Mouse (Mus musculus): ENCODE results near the gene Pigz.

GRCm38 (mm10) chr16:31944698-31945255 lies 11.1 kb downstream of the Pigz start:
- no peak for TF ChIP-seq MAFK (IDR thresholded peaks at IDR 0.05; ENCODE audit: insufficient replicate concordance, low read length)
- TF ChIP-seq HCFC1 (IDR thresholded peaks at IDR 0.05; ENCODE audit: low read depth, low read length), result no peak
- no peak for TF ChIP-seq MYC (IDR thresholded peaks at IDR 0.05; ENCODE audit: low read depth, low read length)
- no peak for TF ChIP-seq ETS1 (conservative IDR thresholded peaks at IDR 0.05; ENCODE audit: low read depth, low read length)
- TF ChIP-seq CTCF (conservative IDR thresholded peaks at IDR 0.05 in 1 of 2, IDR thresholded peaks at IDR 0.05 in 1 of 2; ENCODE audit: low read depth in 2 of 2, low read length in 2 of 2), result no peak
- TF ChIP-seq RAD21 (IDR thresholded peaks at IDR 0.05; ENCODE audit: low read depth, low read length), result no peak
- no peak for TF ChIP-seq MAZ (IDR thresholded peaks at IDR 0.05; ENCODE audit: low read depth, low read length)
- TF ChIP-seq BHLHE40 (IDR thresholded peaks at IDR 0.05; ENCODE audit: low read depth, low read length), result no peak
- TF ChIP-seq POLR2AphosphoS2 (IDR thresholded peaks at IDR 0.05; ENCODE audit: low read depth, low read length), result no peak
- no peak for TF ChIP-seq USF1 (IDR thresholded peaks at IDR 0.05; ENCODE audit: low read depth, low read length)
- TF ChIP-seq POLR2A (IDR thresholded peaks at IDR 0.05; ENCODE audit: low read depth, low read length), result no peak
